Mouse (Mus musculus): ENCODE results near the gene Sufu. TPM values are rescaled to one million over a fixed set of nuclear protein-coding genes. Genes with fewer than 3 reads are reported as not detected.

The Sufu gene
- total and polyA plus RNA-seq, 3 experiments, result 5.1 to 31.8 (median 25.7) TPM

DNA sequence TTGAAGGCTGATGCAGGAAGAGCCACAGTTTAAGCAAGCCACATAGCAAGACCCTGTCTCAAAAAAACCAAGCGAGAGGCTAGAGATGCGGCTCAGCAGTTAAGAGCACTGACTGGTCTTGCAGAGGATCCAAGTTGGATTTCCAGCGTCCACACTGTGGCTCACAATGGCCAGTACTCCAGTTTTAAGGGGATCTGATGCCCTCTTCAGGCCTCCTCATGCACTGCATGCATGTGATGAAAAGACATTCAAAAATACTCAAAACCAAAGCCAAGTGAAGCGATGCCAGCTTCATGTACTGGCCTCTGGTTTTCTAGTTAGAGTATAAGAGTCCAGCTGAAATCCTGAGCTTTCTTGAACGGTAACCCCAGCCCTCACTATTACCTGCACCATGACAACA, 6.8 kb upstream of the Sufu start:
- DNase-seq (ENCODE audit: low spot score) (no peak), ATAC-seq (ENCODE audit: extremely low read depth, insufficient number of reproducible peaks, low FRiP score, poor library complexity, severe bottlenecking) (no peak)
- Histone ChIP-seq H3K9me3 (replicated peaks) (no peaks in the 10 kb centered on the region), H3K4me3 (ENCODE audit: low read depth, low read length) (no peak overlapping the region), H3K36me3 (replicated peaks) (peaks cover 70% of the 10 kb centered on the region), H3K27me3 (ENCODE audit: insufficient read depth, low read length) (no peaks in the 10 kb centered on the region), H3K4me1 (ENCODE audit: insufficient read depth, low read depth, low read length) (peaks cover 25% of the 10 kb centered on the region)
- TF ChIP-seq POLR2AphosphoS5 (IDR thresholded peaks at IDR 0.05; ENCODE audit: insufficient replicate concordance, low read depth, low read length) (no peak), TAL1 (conservative IDR thresholded peaks at IDR 0.05; ENCODE audit: low read depth, low read length) (no peak), GATA2 (IDR thresholded peaks at IDR 0.05; ENCODE audit: borderline replicate concordance, low read depth, low read length) (no peak), GATA1 (IDR thresholded peaks at IDR 0.05; ENCODE audit: borderline replicate concordance, low read length) (no peak), CTCF (IDR thresholded peaks at IDR 0.05; ENCODE audit: low read depth, low read length) (no peak; the same call in 1 of the 2 replicates)

DNA sequence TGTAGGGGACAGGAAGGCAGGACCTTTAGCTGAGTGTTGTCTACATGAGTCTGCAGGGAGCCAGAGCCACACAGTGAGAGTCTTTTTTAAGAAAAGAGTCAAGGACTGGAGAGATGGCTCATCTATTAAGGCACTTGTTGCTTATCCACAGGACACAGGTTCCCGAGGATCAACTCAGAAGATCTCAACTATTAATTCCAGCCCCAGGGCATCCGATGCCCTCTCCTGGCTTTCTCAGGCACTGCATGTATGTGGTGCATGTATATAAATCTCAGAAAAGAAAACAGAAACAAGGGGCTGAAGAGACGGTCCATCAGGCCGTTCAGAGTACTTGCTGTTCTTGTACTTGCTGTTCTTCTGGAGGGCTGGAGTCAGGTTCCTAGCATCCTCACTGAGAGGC, 4.7 kb upstream of the Sufu start:
- DNase-seq (ENCODE audit: low spot score) (no peak), ATAC-seq (ENCODE audit: extremely low read depth, insufficient number of reproducible peaks, low FRiP score, poor library complexity, severe bottlenecking) (no peak)
- H3K9me3 ChIP-seq (replicated peaks), result no peaks in the 10 kb centered on the region
- H3K27me3 ChIP-seq (ENCODE audit: insufficient read depth, low read length), result no peaks in the 10 kb centered on the region
- H3K4me1 ChIP-seq (ENCODE audit: insufficient read depth, low read depth, low read length), result peaks cover 25% of the 10 kb centered on the region
- no peak for TF ChIP-seq GATA2 (IDR thresholded peaks at IDR 0.05; ENCODE audit: borderline replicate concordance, low read depth, low read length)
- TF ChIP-seq CTCF (IDR thresholded peaks at IDR 0.05; ENCODE audit: low read depth, low read length), result peak; percentile 49; the same call in 1 of the 2 replicates
- H3K4me3 ChIP-seq (ENCODE audit: low read depth, low read length), result no peak overlapping the region
- peaks cover 54% of the 10 kb centered on the region for H3K36me3 ChIP-seq (replicated peaks)

DNA sequence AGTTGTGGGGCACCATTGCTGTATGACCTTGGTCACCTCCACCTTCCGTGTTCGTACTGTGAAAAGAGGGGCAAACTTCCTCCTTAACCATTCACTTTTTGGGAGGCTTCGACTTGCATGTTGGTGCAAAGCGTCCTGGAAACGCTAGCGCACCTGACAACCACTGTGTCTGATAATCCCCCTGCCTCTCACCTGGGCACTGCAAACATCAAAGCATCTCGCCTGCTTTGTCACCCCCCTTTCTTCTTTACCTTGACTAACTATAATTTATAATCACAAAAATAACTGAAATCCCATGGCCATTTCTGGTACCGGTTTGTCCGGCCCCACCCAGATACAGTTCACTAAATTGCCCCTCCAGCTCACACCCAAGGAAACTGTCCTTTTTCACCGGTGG, 2.0 kb upstream of the Sufu start:
- ATAC-seq (ENCODE audit: extremely low read depth, insufficient number of reproducible peaks, low FRiP score, poor library complexity, severe bottlenecking) (no peak), DNase-seq (ENCODE audit: low spot score) (no peak)
- TF ChIP-seq TAL1 (conservative IDR thresholded peaks at IDR 0.05; ENCODE audit: low read depth, low read length) (no peak), GATA2 (IDR thresholded peaks at IDR 0.05; ENCODE audit: borderline replicate concordance, low read depth, low read length) (no peak), POLR2AphosphoS5 (IDR thresholded peaks at IDR 0.05; ENCODE audit: insufficient replicate concordance, low read depth, low read length) (no peak), CTCF (IDR thresholded peaks at IDR 0.05; ENCODE audit: low read depth, low read length) (no peak), GATA1 (IDR thresholded peaks at IDR 0.05; ENCODE audit: borderline replicate concordance, low read length) (no peak)
- no peaks in the 10 kb centered on the region for H3K27me3 ChIP-seq (ENCODE audit: insufficient read depth, low read length)
- H3K4me3 ChIP-seq (ENCODE audit: low read depth, low read length), result peak overlapping the region; percentile 88
- no peaks in the 10 kb centered on the region for H3K9me3 ChIP-seq (replicated peaks)
- peaks cover 35% of the 10 kb centered on the region for H3K4me1 ChIP-seq (ENCODE audit: insufficient read depth, low read depth, low read length)
- H3K36me3 ChIP-seq (replicated peaks), result peaks cover 35% of the 10 kb centered on the region

DNA sequence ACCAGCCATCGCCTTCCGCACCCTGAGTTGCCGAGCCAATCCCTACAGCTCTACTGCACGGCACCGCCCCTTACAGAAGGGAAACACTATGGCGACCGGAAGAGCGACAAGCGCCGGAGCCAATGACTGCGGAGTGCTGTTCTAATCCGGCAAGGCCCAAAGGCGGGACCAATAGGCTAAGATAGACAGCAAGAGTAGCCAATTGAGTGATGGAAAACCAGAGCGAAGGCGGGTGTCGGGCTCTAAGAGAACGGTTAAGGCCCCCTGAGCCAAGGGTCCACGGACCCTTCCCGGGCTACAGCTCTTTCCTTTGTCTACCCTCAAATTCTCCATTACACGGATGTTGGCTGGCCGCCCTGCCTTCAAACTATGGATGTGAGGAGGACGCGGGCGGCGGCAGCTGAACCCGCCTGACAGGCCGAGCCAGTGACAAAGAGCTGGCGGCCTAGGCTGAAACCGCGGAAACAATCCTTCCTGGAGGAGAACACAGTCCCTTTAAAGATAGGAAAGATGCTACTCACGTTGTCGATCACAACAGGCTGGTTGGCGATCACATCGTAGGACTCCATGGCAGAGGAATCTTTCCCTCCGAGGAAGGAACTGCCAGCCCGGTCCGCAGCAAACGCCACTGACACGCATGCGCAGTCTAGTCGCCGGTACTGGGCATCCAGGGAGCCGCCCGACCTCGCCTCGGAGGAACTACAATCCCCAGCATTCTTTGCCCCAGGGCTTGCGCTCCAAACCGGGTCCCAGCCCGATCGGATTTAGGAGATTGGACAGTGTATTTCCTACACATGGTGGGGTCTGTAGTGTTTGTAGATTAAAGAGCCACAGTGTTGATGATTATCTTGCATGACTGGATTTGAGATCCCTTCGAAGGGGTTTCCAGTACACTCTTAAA, 1.3 kb upstream of the Sufu start, which contains the start of gene Actr1a:
Gene Actr1a, minus strand, starts transcription at position 640 of the 901 bp plus-strand sequence.
- no peaks in the 10 kb centered on the region for H3K27me3 ChIP-seq (ENCODE audit: insufficient read depth, low read length)
- H3K9me3 ChIP-seq (replicated peaks), result no peaks in the 10 kb centered on the region
- TF ChIP-seq POLR2AphosphoS5 (IDR thresholded peaks at IDR 0.05; ENCODE audit: insufficient replicate concordance, low read depth, low read length), result no peak
- peaks cover 37% of the 10 kb centered on the region for H3K4me1 ChIP-seq (ENCODE audit: insufficient read depth, low read depth, low read length)
- H3K36me3 ChIP-seq (replicated peaks), result peaks cover 34% of the 10 kb centered on the region
- ATAC-seq (ENCODE audit: extremely low read depth, insufficient number of reproducible peaks, low FRiP score, poor library complexity, severe bottlenecking) (peak; percentile 86), DNase-seq (ENCODE audit: low spot score) (peak; percentile 95)
- peak within 1 kb of the TSS; percentile 89 for H3K4me3 ChIP-seq (ENCODE audit: low read depth, low read length)

DNA sequence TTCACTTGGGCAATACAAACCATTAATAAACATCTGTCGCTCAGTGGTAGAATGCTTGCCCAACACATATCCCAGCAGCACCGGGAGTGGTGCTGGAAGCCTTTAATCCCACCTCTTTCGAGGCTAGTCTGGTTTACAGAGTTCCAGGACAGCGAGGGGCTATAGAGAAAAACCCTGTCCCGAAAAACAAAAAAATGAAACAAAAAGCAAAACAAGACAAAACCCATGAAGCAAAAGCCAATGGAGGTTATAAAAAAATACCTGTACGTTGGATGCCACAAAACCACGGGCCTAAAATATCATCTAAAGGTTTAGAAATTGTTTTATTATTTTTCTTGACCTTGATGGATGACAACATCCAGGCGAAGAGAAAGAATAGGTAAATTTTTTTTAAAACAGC, 587 bp upstream of the Sufu start:
- H3K27me3 ChIP-seq (ENCODE audit: insufficient read depth, low read length), result no peaks in the 10 kb centered on the region
- H3K4me1 ChIP-seq (ENCODE audit: insufficient read depth, low read depth, low read length), result peaks cover 35% of the 10 kb centered on the region
- peaks cover 35% of the 10 kb centered on the region for H3K36me3 ChIP-seq (replicated peaks)
- no peaks in the 10 kb centered on the region for H3K9me3 ChIP-seq (replicated peaks)
- no peak for TF ChIP-seq GATA2 (IDR thresholded peaks at IDR 0.05; ENCODE audit: borderline replicate concordance, low read depth, low read length)
- TF ChIP-seq CTCF (IDR thresholded peaks at IDR 0.05; ENCODE audit: low read depth, low read length), result no peak
- TF ChIP-seq POLR2AphosphoS5 (IDR thresholded peaks at IDR 0.05; ENCODE audit: insufficient replicate concordance, low read depth, low read length), result no peak
- TF ChIP-seq GATA1 (IDR thresholded peaks at IDR 0.05; ENCODE audit: borderline replicate concordance, low read length), result no peak
- DNase-seq (ENCODE audit: low spot score), result no peak
- H3K4me3 ChIP-seq (ENCODE audit: low read depth, low read length), result peak overlapping the region; percentile 88
- ATAC-seq (ENCODE audit: extremely low read depth, insufficient number of reproducible peaks, low FRiP score, poor library complexity, severe bottlenecking), result no peak

DNA sequence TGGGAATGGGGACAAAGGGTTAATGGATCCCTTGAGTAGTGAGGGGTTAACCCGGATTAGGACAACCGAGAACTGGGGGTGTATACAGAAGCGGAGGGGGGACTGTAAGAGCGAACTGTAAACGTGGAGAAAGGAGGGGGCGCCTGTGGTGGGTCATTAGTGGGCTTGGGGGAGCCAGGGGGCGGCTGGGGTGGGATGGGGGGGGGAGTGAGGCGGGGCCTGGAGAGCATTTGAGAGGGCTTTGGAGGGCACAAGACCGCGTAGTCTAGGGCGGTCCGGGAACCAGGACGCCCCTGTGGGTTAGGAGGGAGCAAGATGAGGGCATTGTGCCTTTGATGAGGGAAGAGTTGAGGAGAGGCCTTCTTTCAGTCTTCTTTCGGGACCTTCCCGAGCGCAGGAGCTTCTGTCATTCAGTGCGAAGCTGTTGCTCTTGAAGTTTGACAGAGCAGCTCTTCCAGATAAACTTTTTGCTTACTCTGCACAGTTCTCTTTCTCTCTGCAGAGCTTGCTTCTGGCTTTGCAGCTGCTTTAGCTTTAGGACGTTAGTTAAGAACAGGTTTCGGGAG, 823 bp downstream of the Sufu start:
- peak; percentile 11 for DNase-seq (ENCODE audit: low spot score)
- no peaks in the 10 kb centered on the region for H3K27me3 ChIP-seq (ENCODE audit: insufficient read depth, low read length)
- peak overlapping the region; percentile 89 for H3K4me3 ChIP-seq (ENCODE audit: low read depth, low read length)
- ATAC-seq (ENCODE audit: extremely low read depth, insufficient number of reproducible peaks, low FRiP score, poor library complexity, severe bottlenecking), result no peak
- no peak for TF ChIP-seq GATA2 (IDR thresholded peaks at IDR 0.05; ENCODE audit: borderline replicate concordance, low read depth, low read length)
- TF ChIP-seq TAL1 (conservative IDR thresholded peaks at IDR 0.05; ENCODE audit: low read depth, low read length), result no peak
- no peak for TF ChIP-seq POLR2AphosphoS5 (IDR thresholded peaks at IDR 0.05; ENCODE audit: insufficient replicate concordance, low read depth, low read length)
- TF ChIP-seq GATA1 (IDR thresholded peaks at IDR 0.05; ENCODE audit: borderline replicate concordance, low read length), result no peak
- TF ChIP-seq CTCF (IDR thresholded peaks at IDR 0.05; ENCODE audit: low read depth, low read length), result no peak
- H3K36me3 ChIP-seq (replicated peaks), result peaks cover 31% of the 10 kb centered on the region
- peaks cover 37% of the 10 kb centered on the region for H3K4me1 ChIP-seq (ENCODE audit: insufficient read depth, low read depth, low read length)
- no peaks in the 10 kb centered on the region for H3K9me3 ChIP-seq (replicated peaks)
